Mouse (Mus musculus): ENCODE measurements at regions not wholly inside any gene's neighbourhood (a gene's known extent, or its start where the extent isn't known, plus 50 kb on each side); places are given as distances from the start of the nearest gene placed in this dataset.

DNA sequence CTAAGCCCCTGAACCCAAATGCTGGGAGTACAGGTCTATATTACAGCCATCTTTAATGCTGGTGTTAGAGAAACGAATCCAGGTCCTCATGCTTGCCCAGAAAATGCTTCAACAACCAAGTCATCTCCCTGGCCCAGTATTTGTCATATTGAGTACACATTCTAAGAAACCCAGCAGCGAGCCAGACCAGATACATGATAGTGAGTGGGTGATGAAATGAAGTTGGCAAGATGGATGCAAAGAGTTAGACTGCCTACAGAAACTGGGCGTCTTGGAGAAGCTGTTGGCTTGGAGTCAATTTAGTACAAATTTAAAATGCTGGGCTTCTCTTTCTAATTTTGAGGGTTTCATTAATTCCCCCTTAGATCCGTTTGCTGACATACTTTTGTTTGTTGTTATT is 203.1 kb upstream of the Pdzrn3 start:
- no peak for ATAC-seq
- Histone ChIP-seq H3K27ac (ENCODE audit: low read depth, low read length) (no peak overlapping the region), H3K4me1 (replicated peaks; ENCODE audit: control insufficient read depth, insufficient read depth, low read length) (no peaks in the 10 kb centered on the region), H3K27me3 (replicated peaks; ENCODE audit: control insufficient read depth, insufficient read depth, low read length) (no peaks in the 10 kb centered on the region), H3K4me3 (ENCODE audit: low read depth, low read length) (no peak overlapping the region), H3K9me3 (ENCODE audit: control insufficient read depth) (no peaks in the 10 kb centered on the region), H3K4me2 (replicated peaks; ENCODE audit: low read depth) (no peak overlapping the region), H3K36me3 (ENCODE audit: control insufficient read depth, insufficient read depth) (no peaks in the 10 kb centered on the region), H3K9ac (ENCODE audit: low read depth, low read length) (no peak overlapping the region)
- 77% methylated on average over 4 of the region's 4 CpGs for WGBS
- TF ChIP-seq CTCF (IDR thresholded peaks at IDR 0.05; ENCODE audit: low read depth), result no peak

DNA sequence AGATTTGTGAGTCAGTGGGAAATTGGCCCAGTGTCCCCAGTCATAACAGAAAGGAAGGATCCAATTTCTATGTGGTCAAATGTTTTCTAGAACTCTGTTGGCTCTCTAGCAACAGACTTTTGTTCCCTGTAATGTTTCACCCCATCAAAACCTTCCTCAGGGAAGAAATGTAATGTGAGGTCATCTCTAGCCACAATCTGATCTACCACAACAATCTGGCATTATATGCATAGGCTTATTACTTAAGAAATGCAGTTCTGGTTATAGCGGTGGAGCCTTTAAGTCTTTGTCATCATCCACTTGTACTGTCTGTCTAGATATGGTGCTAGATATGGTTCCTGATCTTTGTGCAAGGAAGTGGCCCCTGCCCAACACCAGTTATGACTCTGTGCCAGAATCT is 178.4 kb upstream of the Pdzrn3 start:
- Histone ChIP-seq H3K9me3 (ENCODE audit: control insufficient read depth) (no peaks in the 10 kb centered on the region), H3K4me3 (ENCODE audit: low read depth, low read length) (no peak overlapping the region), H3K27ac (ENCODE audit: low read depth, low read length) (no peak overlapping the region), H3K4me2 (replicated peaks; ENCODE audit: low read depth) (no peak overlapping the region), H3K36me3 (ENCODE audit: control insufficient read depth, insufficient read depth) (no peaks in the 10 kb centered on the region), H3K9ac (ENCODE audit: low read depth, low read length) (no peak overlapping the region), H3K27me3 (replicated peaks; ENCODE audit: control insufficient read depth, insufficient read depth, low read length) (no peaks in the 10 kb centered on the region), H3K4me1 (replicated peaks; ENCODE audit: control insufficient read depth, insufficient read depth, low read length) (no peaks in the 10 kb centered on the region)
- TF ChIP-seq CTCF (IDR thresholded peaks at IDR 0.05; ENCODE audit: low read depth), result no peak
- ATAC-seq, result no peak
- 91% methylated on average over 1 of the region's 1 CpGs for WGBS

DNA sequence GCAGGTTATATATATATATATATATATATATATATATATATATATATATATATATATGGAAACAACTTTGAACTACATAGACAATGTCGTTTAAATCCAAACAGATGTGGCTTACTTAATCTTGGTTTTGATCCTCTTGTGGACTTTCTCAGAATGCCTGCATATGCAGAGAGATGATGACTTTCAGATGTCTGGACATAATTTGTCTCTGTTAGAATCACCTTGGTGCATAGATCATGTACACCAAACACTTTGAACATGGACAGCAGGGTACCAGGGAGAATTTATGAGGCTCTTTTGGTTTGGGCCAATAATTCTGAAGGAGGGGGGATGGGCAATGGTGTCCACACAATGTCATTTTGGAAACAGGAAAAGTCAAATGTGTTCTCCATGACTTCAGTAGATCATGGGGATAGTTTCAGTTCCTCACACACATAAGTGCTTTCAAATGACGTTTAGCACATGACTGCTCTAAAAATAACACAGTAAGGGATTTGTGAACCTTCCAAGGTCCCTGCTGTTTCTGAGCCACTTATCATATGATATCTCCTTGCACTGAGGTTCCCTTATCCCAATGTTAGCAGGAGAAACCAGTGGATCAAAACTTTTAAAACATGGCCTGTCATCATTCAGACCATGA is 177.4 kb upstream of the Pdzrn3 start:
- Histone ChIP-seq H3K9ac (ENCODE audit: low read depth, low read length) (no peak overlapping the region), H3K9me3 (ENCODE audit: control insufficient read depth) (no peaks in the 10 kb centered on the region), H3K27me3 (replicated peaks; ENCODE audit: control insufficient read depth, insufficient read depth, low read length) (no peaks in the 10 kb centered on the region), H3K4me3 (ENCODE audit: low read depth, low read length) (no peak overlapping the region), H3K4me1 (replicated peaks; ENCODE audit: control insufficient read depth, insufficient read depth, low read length) (no peaks in the 10 kb centered on the region), H3K4me2 (replicated peaks; ENCODE audit: low read depth) (no peak overlapping the region), H3K27ac (ENCODE audit: low read depth, low read length) (no peak overlapping the region), H3K36me3 (ENCODE audit: control insufficient read depth, insufficient read depth) (no peaks in the 10 kb centered on the region)
- WGBS, result 44% methylated on average over 2 of the region's 2 CpGs
- no peak for ATAC-seq
- no peak for TF ChIP-seq CTCF (IDR thresholded peaks at IDR 0.05; ENCODE audit: low read depth)

DNA sequence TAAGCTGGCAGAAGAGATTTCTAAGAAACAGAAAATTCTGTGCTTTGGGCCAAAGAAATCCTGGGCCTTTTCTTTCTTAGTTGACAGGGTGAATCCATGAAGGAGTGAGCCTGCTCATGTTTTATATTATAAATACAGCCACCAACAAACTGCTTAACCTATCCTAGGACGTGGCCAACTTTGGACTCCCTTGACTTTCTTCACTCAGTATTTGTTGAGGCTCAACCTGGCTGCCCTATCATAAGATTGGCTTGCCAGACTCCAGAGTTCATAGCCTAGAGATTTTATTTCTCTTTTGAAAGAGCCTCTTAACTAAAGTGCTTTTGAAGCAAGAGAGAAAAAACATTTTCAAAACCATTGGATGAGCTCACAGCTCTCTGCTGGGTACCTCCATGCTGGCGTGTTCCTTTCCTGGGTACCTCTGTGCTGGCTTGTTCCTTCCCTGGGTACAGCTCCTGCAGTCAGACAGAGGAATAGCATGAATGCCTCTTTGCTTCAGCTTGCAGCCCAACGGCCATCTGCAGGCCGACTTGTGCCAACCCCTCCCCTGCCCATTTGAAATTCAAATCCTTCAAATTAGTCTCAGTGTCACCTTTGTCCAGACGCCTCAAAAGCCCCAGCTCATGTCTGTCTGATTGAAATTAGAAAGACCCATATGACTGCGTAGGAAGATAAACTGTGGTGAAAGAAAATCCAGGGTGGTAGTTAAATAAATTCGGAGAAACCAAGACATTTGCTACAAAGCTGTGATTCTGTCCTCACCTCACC is 173.0 kb upstream of the Pdzrn3 start:
- H3K4me3 ChIP-seq (ENCODE audit: low read depth, low read length), result no peak overlapping the region
- no peak overlapping the region for H3K4me2 ChIP-seq (replicated peaks; ENCODE audit: low read depth)
- no peaks in the 10 kb centered on the region for H3K4me1 ChIP-seq (replicated peaks; ENCODE audit: control insufficient read depth, insufficient read depth, low read length)
- TF ChIP-seq CTCF (IDR thresholded peaks at IDR 0.05; ENCODE audit: low read depth), result no peak
- H3K9me3 ChIP-seq (ENCODE audit: control insufficient read depth), result no peaks in the 10 kb centered on the region
- 51% methylated on average over 7 of the region's 7 CpGs for WGBS
- no peaks in the 10 kb centered on the region for H3K27me3 ChIP-seq (replicated peaks; ENCODE audit: control insufficient read depth, insufficient read depth, low read length)
- H3K27ac ChIP-seq (ENCODE audit: low read depth, low read length), result no peak overlapping the region
- ATAC-seq, result no peak
- no peaks in the 10 kb centered on the region for H3K36me3 ChIP-seq (ENCODE audit: control insufficient read depth, insufficient read depth)
- no peak overlapping the region for H3K9ac ChIP-seq (ENCODE audit: low read depth, low read length)

GRCm38 (mm10) chr6:101537581-101537980 is 159.9 kb upstream of the Pdzrn3 start:
- Histone ChIP-seq H3K4me2 (replicated peaks; ENCODE audit: low read depth) (no peak overlapping the region), H3K4me3 (ENCODE audit: low read depth, low read length) (no peak overlapping the region), H3K4me1 (replicated peaks; ENCODE audit: control insufficient read depth, insufficient read depth, low read length) (no peaks in the 10 kb centered on the region), H3K27ac (ENCODE audit: low read depth, low read length) (no peak overlapping the region), H3K9me3 (ENCODE audit: control insufficient read depth) (no peaks in the 10 kb centered on the region), H3K9ac (ENCODE audit: low read depth, low read length) (no peak overlapping the region), H3K27me3 (replicated peaks; ENCODE audit: control insufficient read depth, insufficient read depth, low read length) (0 out of 2 replicates have a peak, but pooled peaks cover 9% of the 10 kb centered on the region), H3K36me3 (ENCODE audit: control insufficient read depth, insufficient read depth) (no peaks in the 10 kb centered on the region)
- WGBS, result 63% methylated on average over 5 of the region's 5 CpGs
- no peak for TF ChIP-seq CTCF (IDR thresholded peaks at IDR 0.05; ENCODE audit: low read depth)
- ATAC-seq, result no peak

DNA sequence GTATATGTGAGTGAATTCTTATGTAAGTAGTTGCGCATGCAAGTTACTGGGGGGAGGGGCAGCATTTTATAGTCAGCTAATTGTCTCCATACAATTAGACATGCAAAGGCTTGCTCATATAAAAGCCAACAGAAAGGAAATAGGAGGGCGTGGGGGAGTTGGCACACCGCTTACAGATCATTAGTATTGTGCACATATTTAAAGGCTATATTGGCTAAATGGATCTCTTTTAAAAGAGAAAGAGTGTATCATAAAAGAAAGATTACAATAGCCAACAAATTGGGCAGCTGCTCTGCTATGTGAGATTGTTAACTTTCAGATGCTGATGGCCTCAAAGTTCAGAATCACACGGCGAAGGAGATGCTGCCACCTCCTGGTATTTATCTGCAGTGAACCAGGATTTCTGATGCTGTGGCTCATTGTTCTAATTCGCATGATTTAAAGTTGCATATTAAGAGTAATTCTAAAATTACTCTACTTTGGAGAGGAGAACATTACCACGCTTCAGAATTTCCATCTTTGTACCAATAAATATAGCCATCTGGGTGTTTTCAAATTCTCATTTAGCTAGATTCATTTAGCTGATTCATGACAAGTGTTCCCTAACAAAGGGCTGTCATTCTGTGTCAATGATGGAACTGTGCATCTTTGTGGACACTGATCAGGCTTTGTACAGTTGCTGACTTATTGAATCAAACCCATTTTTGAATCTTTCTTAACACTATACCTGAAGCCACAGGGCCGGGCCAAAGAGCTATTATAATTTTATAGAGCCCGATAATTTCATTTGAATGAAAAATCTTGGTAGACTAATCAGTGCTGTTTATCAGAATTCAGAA is 156.7 kb upstream of the Pdzrn3 start:
- no peak for ATAC-seq
- H3K27me3 ChIP-seq (replicated peaks; ENCODE audit: control insufficient read depth, insufficient read depth, low read length), result 0 out of 2 replicates have a peak, but pooled peaks cover 9% of the 10 kb centered on the region
- no peak overlapping the region for H3K4me2 ChIP-seq (replicated peaks; ENCODE audit: low read depth)
- 51% methylated on average over 9 of the region's 9 CpGs for WGBS
- H3K9me3 ChIP-seq (ENCODE audit: control insufficient read depth), result no peaks in the 10 kb centered on the region
- H3K4me1 ChIP-seq (replicated peaks; ENCODE audit: control insufficient read depth, insufficient read depth, low read length), result no peaks in the 10 kb centered on the region
- H3K27ac ChIP-seq (ENCODE audit: low read depth, low read length), result no peak overlapping the region
- H3K9ac ChIP-seq (ENCODE audit: low read depth, low read length), result no peak overlapping the region
- H3K36me3 ChIP-seq (ENCODE audit: control insufficient read depth, insufficient read depth), result no peaks in the 10 kb centered on the region
- no peak overlapping the region for H3K4me3 ChIP-seq (ENCODE audit: low read depth, low read length)
- peak; percentile 89 for TF ChIP-seq CTCF (IDR thresholded peaks at IDR 0.05; ENCODE audit: low read depth)

Data from intestine, postnatal 0 days (tissue).